Mouse (Mus musculus) C3H10T1/2 (cell line): Measurements from ENCODE around the gene Vmn1r43. TPM values are rescaled to one million over a fixed set of nuclear protein-coding genes. Genes with fewer than 3 reads are reported as not detected.

ENCODE experiments used
- polyA plus RNA-seq, 2 experiments: library from polyadenylated mRNA; unstranded; fragments of >200 nt; fragmentation: generic; extraction: Trizol; gene quantifications; one replicate each; pipeline ENCODE4 v1.2.1; 2012; ENCODE audit warnings: missing spikeins in 2 of 2

The Vmn1r43 gene
- under 1 TPM; 0.04 TPM for polyA plus RNA-seq

DNA sequence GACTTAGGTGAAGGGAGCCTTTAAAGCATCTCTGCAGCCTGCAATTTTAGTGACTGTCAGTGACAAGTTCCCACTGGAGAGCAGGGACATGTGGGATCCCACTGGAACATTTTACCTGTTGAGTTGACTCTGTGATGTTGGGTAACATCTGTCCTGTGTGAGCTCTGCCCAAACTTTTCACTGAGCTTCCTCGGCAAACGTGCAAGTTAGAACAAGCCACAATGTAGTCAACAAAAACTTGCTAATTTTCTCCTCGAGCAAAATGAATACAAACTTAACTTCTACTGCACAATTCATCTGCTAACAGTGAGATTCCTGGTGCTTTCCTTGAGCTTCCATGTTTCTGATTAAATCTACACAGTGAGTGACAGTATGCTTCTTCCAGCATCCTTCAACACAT, at the start of gene Vmn1r43, which contains the start of gene Vmn1r42:
Gene Vmn1r43 (minus strand): TSS at position 101 of the 400 bp plus-strand sequence.
Gene Vmn1r42 (minus strand): TSS at position 101 of the 400 bp plus-strand sequence.

GRCm38 (mm10) chr6:89883360-89883759, 7.1 kb upstream of the Vmn1r43 start, which contains the start of gene Vmn1r44:
TSS of gene Vmn1r44 (plus strand) at chr6:89883660.

Other genes starting within 250 kb of the Vmn1r43 start
- 1 to 10 TPM; 3.2 to 5.9 TPM for gene Txnrd3, start 232.4 kb downstream of the Vmn1r43 start, polyA plus RNA-seq
- not detected for gene Vmn1r40, start 168.9 kb downstream of the Vmn1r43 start, polyA plus RNA-seq
- gene Vmn1r41, start 135.6 kb downstream of the Vmn1r43 start, polyA plus RNA-seq: not detected
- not detected for gene Vmn1r42, start within 50 bp of the Vmn1r43 start, polyA plus RNA-seq
- not detected for gene Vmn1r44, start 7.2 kb upstream of the Vmn1r43 start, polyA plus RNA-seq
- not detected for gene Vmn1r45, start 64.2 kb upstream of the Vmn1r43 start, polyA plus RNA-seq
- gene Vmn1r46, start 92.9 kb upstream of the Vmn1r43 start, polyA plus RNA-seq: not detected
- not detected for gene Vmn1r47, start 139.7 kb upstream of the Vmn1r43 start, polyA plus RNA-seq
- not detected for gene Vmn1r48, start 160.4 kb upstream of the Vmn1r43 start, polyA plus RNA-seq
- not detected for gene Vmn1r49, start 202.1 kb upstream of the Vmn1r43 start, polyA plus RNA-seq
- not detected for gene Vmn1r50, start 225.0 kb upstream of the Vmn1r43 start, polyA plus RNA-seq
- not detected for gene Vmn1r51, start 246.2 kb upstream of the Vmn1r43 start, polyA plus RNA-seq